Mouse (Mus musculus): ENCODE data around the gene Pdzd2. TPM values are rescaled to one million over a fixed set of nuclear protein-coding genes. Genes with fewer than 3 reads are reported as not detected.

Gene Pdzd2
- polyA plus RNA-seq, 1 experiment = 1.1 TPM

DNA sequence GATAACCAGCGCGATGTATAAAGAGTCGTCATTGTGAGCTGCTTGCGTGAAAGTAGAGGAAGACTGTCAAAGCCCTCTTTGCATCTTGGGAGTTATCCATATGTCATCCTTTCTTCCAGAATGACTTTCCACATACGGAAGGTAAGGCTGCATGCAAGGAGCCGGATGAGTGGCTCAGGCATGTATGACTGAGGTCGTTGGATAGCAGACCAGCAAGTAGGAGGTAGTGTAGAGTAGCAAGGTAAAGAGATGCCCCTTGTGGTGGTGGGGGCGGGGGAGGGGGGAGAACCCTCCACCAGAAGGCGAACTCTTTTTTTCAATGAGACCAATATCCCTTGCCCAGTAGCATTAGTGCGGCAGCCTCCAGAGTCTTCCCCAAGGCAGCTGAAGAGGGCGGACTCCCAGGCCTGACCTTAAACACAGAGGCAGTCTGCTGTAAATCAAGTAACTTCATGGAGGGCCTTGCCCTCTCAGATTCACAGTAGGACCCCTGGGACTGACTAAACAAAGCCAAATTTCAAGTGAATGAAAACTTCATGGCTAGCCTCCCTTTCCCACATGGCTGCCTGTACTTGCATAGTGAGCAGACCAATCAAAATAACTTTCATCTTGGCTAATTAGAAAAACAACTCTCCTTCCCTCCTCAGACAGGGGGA, 22.7 kb upstream of the Pdzd2 start:
- TF ChIP-seq GATA1 (IDR thresholded peaks at IDR 0.05; ENCODE audit: borderline replicate concordance, low read length) (no peak), FLI1 (IDR thresholded peaks at IDR 0.05; ENCODE audit: low read length) (no peak)
- Histone ChIP-seq H3K4me3 (replicated peaks) (no peak overlapping the region), H3K4me1 (peaks cover 6% of the 10 kb centered on the region), H3K36me3 (replicated peaks; ENCODE audit: low read length) (no peaks in the 10 kb centered on the region), H3K27me3 (replicated peaks) (peaks cover 22% of the 10 kb centered on the region), H3K9me3 (peaks cover 5% of the 10 kb centered on the region)

DNA sequence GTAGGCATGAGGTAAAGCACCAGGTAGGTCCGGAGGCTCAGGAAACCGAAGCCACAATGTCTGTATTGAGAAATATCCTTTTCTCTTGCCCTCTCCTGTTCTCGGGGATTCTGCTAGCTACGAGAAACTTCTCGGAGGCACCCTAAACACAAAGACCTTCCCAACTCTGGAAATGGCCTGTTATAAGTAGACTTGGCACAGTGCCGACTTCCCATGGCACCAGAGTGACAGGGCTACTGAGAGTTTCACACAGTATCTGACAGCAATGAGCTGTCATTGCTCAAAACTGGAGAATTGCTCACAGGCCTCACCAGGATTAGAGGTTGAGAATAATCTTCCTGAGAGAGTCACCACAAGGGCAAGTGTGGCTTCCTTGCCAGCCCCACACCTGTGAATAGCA, 21.0 kb upstream of the Pdzd2 start:
- Histone ChIP-seq H3K27me3 (replicated peaks) (peaks cover 26% of the 10 kb centered on the region), H3K4me3 (replicated peaks) (no peak overlapping the region), H3K4me1 (no peaks in the 10 kb centered on the region; the same call in 1 of the 2 replicates), H3K36me3 (replicated peaks; ENCODE audit: low read length) (no peaks in the 10 kb centered on the region), H3K9me3 (0 out of 2 replicates have a peak, but pooled peaks cover under 1% of the 10 kb centered on the region)
- no peak for TF ChIP-seq FLI1 (IDR thresholded peaks at IDR 0.05; ENCODE audit: low read length)

DNA sequence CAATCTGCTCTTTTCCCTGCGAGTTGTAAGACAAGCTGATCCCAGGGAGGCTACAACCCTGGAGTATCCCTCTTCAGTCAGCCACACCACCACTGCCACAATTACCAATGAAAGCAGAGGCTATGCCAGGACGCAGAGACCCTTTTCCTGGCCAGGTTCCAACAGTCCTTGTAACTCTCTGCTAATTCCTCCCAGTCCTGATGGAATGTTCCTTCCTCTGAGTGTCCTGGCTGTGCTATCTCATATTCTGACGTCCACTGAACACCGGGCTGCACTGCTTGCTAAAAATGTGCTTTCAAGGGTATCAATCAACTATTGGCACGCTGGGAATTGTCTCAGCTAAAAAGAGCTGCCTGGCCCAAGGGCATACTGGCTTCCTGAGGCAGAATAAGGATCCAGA, 18.7 kb upstream of the Pdzd2 start:
- H3K4me3 ChIP-seq (replicated peaks) = no peak overlapping the region
- no peaks in the 10 kb centered on the region; the same call in 1 of the 2 replicates for H3K4me1 ChIP-seq
- H3K27me3 ChIP-seq (replicated peaks) = peaks cover 23% of the 10 kb centered on the region
- no peaks in the 10 kb centered on the region for H3K36me3 ChIP-seq (replicated peaks; ENCODE audit: low read length)
- TF ChIP-seq FLI1 (IDR thresholded peaks at IDR 0.05; ENCODE audit: low read length) = no peak
- TF ChIP-seq GATA1 (IDR thresholded peaks at IDR 0.05; ENCODE audit: borderline replicate concordance, low read length) = no peak
- no peaks in the 10 kb centered on the region for H3K9me3 ChIP-seq

DNA sequence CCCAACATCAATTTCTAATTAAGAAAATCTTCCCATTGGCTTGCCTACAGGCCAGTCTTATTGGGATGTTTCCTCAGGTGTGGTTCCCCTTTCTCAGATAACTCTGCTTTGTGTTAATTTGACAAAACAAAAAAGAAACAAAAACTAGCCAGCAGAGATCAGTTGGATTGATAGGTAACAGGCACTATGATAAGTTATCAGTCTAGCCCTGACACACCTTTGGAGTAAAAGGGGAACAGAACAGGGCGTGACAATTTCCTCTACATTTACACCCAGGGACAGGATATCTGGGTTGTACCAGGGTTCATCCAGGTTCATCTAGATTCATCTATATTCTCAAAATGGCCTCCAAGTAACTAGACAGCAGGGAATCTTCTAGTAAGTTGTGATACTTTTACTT, 18.0 kb upstream of the Pdzd2 start:
- no peaks in the 10 kb centered on the region; the same call in 1 of the 2 replicates for H3K4me1 ChIP-seq
- H3K36me3 ChIP-seq (replicated peaks; ENCODE audit: low read length) = no peaks in the 10 kb centered on the region
- H3K4me3 ChIP-seq (replicated peaks) = no peak overlapping the region
- H3K27me3 ChIP-seq (replicated peaks) = peaks cover 23% of the 10 kb centered on the region
- no peak for TF ChIP-seq FLI1 (IDR thresholded peaks at IDR 0.05; ENCODE audit: low read length)
- TF ChIP-seq GATA1 (IDR thresholded peaks at IDR 0.05; ENCODE audit: borderline replicate concordance, low read length) = no peak
- H3K9me3 ChIP-seq = no peaks in the 10 kb centered on the region

DNA sequence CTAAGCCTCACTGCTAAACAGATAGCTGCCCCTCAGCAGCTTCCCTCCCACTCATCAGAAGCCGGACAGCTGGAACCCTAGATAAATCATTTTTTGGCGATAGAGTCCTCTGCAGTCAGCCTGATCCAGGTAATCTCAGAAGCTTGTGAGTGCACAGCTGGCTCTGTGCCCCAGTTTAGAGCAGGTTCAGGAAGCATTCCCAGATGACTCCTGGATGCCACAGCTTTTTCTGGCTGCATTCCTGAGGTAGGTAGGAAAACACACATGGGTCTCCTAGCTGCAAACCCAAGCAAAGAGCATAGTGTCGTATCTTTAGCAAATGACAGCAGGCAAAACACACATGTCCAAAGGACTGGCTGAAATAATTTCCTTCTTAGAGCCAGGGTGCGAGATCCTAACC, 13.5 kb upstream of the Pdzd2 start:
- Histone ChIP-seq H3K4me3 (replicated peaks) (no peak overlapping the region), H3K9me3 (no peaks in the 10 kb centered on the region), H3K27me3 (replicated peaks) (peaks cover 36% of the 10 kb centered on the region), H3K36me3 (replicated peaks; ENCODE audit: low read length) (no peaks in the 10 kb centered on the region), H3K4me1 (peaks cover 10% of the 10 kb centered on the region)
- TF ChIP-seq FLI1 (IDR thresholded peaks at IDR 0.05; ENCODE audit: low read length) = no peak
- no peak for TF ChIP-seq GATA1 (IDR thresholded peaks at IDR 0.05; ENCODE audit: borderline replicate concordance, low read length)

DNA sequence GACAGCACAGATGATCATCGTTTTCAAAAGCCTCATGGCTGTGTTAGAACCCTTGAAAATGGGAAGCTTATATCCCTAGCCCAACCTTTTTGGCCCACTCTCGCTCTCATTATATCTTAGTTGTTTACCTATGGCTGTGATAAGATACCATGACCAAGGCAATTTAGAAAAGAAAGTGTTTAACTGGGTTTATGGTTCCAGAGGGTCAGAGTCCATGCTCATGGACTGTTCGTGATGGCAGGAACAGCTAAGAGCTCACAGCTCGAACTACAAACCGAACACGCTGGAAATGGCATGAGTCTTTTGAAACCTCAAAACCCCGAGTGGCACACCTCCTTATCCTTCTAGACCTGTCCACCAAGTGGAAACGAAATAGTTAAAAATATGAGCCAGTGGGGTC, 11.2 kb upstream of the Pdzd2 start:
- H3K9me3 ChIP-seq = peaks cover 20% of the 10 kb centered on the region
- H3K36me3 ChIP-seq (replicated peaks; ENCODE audit: low read length) = no peaks in the 10 kb centered on the region

DNA sequence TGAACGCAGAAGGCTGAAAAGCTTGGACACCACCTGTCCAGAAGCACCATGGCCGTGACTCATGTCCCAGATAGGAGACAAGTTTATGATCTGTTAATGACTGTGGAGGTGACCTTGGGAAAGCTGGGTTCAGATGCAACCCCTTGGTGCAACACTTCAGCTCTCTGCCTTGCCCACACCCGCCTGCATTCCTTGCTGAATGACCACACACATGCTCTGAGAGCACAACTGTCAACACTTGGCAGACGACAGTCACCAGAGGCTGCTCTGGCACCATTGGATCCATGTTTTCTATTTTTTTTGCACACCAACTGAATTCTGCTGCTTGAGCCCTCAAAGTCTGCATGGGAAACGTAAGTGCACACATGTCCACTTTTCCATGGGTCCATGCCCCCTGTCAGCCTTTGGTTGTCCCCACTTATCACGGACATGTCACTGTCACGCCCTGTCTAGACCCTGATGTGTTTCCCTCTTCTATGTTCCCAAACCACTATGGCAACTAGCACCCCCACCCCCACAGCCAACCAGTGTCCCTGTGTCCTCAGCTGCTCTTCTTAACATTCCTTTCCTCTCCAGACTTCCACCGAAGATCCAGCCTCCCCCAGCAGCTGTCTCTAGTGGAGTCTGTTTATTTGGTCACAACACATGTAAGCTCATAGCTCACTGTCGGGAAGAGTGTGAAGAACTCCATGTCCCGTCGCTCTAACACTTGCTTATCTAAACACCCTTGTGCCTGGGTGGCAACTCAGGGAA, 10.0 kb upstream of the Pdzd2 start:
- Histone ChIP-seq H3K9me3 (peaks cover 26% of the 10 kb centered on the region), H3K27me3 (replicated peaks) (peaks cover 50% of the 10 kb centered on the region), H3K4me1 (peaks cover 10% of the 10 kb centered on the region), H3K36me3 (replicated peaks; ENCODE audit: low read length) (no peaks in the 10 kb centered on the region), H3K4me3 (replicated peaks) (no peak overlapping the region)
- TF ChIP-seq GATA1 (IDR thresholded peaks at IDR 0.05; ENCODE audit: borderline replicate concordance, low read length) (no peak), FLI1 (IDR thresholded peaks at IDR 0.05; ENCODE audit: low read length) (no peak)

More for the DNA sequence above, 11.2 kb upstream of the Pdzd2 start:
- peaks cover 10% of the 10 kb centered on the region for H3K4me1 ChIP-seq
- TF ChIP-seq GATA1 (IDR thresholded peaks at IDR 0.05; ENCODE audit: borderline replicate concordance, low read length) (no peak), FLI1 (IDR thresholded peaks at IDR 0.05; ENCODE audit: low read length) (no peak)
- no peak overlapping the region for H3K4me3 ChIP-seq (replicated peaks)
- peaks cover 44% of the 10 kb centered on the region for H3K27me3 ChIP-seq (replicated peaks)

DNA sequence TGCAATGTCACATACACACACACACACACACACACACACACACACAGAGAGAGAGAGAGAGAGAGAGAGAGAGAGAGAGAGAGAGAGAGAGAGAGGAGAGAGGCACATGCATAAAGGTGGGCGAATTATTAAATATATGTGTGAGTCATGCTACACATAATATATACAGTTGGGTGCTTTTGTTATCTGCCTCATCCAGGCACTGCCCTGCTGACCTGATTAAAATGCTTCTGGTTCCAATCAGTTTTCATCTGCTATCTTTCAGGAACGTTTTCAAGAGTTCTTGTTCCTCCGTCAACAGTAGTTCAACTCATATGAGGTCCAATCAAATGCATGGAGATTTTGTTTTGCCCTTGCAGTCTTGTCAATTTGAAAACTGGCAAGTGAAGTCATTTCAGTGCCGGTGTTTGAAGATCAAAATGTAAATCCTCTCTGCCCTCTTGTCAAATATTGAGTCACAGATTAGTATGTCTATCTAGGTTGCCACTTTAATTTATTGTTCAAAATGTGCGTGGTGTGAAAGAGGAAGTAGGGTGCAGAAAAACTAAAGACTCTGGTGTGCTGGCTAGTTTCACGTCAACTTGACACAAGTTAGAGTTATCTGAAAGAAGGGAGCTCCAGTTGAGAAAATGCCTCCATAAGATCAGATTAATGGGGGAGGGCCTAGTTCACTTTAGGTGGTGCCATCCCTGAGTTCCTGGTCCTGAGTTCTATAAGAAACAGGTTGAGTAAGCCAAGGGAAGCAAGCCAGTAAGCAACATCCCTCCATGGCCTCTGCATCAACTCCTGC, 2.6 kb upstream of the Pdzd2 start:
- no peak overlapping the region for H3K4me3 ChIP-seq (replicated peaks)
- H3K9me3 ChIP-seq = peaks cover 31% of the 10 kb centered on the region
- peaks cover 60% of the 10 kb centered on the region for H3K27me3 ChIP-seq (replicated peaks)
- TF ChIP-seq GATA1 (IDR thresholded peaks at IDR 0.05; ENCODE audit: borderline replicate concordance, low read length) = no peak
- no peak for TF ChIP-seq FLI1 (IDR thresholded peaks at IDR 0.05; ENCODE audit: low read length)
- H3K36me3 ChIP-seq (replicated peaks; ENCODE audit: low read length) = no peaks in the 10 kb centered on the region
- H3K4me1 ChIP-seq = peaks cover 37% of the 10 kb centered on the region

DNA sequence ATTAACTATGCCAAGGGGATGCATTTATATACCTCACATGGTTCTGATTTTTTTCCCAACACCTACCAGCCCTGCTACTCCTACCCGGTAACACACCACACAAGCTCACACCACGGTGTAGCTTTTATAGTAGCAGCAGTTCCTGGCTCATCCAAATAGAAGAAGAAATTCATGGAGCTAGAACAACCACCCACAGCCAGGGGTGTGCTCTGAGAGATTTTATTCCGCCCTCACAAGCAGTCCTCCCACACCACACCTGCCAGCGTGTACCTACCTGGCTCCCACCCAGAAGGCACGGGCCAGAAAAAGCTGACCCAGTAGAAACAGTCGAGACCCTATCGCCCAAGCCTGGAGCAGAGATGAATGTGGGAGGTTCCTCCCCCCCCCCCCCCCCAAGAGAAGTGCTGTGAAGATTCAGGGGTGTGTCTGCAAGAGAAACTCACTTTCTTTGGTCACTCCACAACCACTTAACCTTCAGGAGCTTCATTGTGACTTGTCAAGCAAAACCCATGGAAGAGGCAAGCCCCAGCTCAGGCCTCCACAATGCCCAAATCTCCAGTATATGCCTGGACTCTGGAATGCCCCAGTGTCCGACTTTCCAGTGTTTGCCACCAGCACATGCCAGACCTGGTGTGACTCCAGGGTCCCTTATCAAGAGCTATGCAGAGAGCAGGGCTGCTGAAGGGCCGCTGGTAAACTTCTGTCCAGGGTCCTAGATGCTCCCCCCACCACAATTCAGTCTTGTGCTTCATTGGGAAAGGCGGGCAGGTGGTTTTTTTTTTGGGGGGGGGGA, 1.2 kb downstream of the Pdzd2 start:
- Histone ChIP-seq H3K4me1 (peaks cover 33% of the 10 kb centered on the region), H3K4me3 (replicated peaks) (peak overlapping the region; percentile 92), H3K27me3 (replicated peaks) (peaks cover 56% of the 10 kb centered on the region), H3K36me3 (replicated peaks; ENCODE audit: low read length) (peaks cover 4% of the 10 kb centered on the region), H3K9me3 (peaks cover 11% of the 10 kb centered on the region)
- no peak for TF ChIP-seq GATA1 (IDR thresholded peaks at IDR 0.05; ENCODE audit: borderline replicate concordance, low read length)
- TF ChIP-seq FLI1 (IDR thresholded peaks at IDR 0.05; ENCODE audit: low read length) = no peak

Measured in megakaryocyte, embryonic 14.5 days (primary cell).